Mouse (Mus musculus): ENCODE results near the gene Rnf144b.

Rnf144b gene

GRCm38 (mm10) chr13:47220426-47220825 lies 98.0 kb downstream of the Rnf144b start:
- no peak for DNase-seq (ENCODE audit: low read depth, low spot score)

DNA sequence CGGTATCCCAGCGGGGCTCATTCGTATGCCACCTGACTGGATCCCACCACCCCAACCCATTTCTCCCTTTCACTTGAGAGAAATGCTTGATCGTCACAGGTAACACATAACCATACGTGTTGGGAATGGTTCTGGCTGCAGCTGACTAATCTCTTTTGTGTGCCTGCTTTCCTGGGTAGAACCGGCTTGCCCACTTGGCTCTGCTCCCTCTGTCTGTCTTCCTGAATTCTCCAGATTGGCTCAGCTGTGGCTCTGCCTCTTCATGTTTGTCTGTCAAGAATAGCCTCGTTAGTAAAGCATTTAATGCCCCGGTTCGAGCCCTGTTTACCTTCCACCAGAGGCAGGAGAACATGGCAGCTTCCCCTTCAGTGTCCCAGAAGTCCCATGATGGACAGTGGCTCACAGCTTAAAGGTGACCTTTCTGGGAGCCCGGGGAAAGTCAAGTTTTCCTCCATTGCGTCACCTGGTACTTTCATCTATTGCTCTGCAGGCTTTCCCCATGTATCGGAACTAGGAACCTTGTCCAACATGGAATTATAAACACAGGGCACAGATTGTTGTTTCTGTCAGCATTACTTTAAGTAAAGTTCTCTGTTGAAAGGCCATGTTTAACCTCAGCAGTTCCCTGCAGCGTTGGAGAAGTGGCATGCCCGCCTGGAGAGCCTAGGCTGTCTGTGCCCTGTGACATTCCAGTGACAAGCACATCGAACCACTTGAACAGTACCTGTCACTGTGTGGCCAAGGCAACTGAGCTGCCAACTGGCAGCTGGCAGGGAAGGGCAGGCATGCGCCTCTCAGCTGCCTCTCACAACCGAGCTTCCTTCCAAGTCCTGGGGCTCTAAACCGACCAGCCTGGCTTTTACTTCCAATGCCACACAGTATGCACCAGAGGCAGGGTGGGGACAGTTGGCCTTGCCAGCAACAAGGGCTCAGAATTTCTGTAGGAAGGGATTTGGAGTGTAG lies 101.4 kb downstream of the Rnf144b start:
- DNase-seq (ENCODE audit: low read depth, low spot score) = no peak

- DNase-seq (ENCODE audit: low read depth, low spot score) = no peak
Measured at GRCm38 (mm10) chr13:47224648-47225323, 102.3 kb downstream of the Rnf144b start.

GRCm38 (mm10) chr13:47225324-47225697 lies 102.9 kb downstream of the Rnf144b start:
- DNase-seq (ENCODE audit: low read depth, low spot score) = no peak

- no peak for DNase-seq (ENCODE audit: low read depth, low spot score)
Measured at GRCm38 (mm10) chr13:47225802-47226201, 103.3 kb downstream of the Rnf144b start.

GRCm38 (mm10) chr13:47226521-47226920 lies 104.1 kb downstream of the Rnf144b start:
- no peak for DNase-seq (ENCODE audit: low read depth, low spot score)

- DNase-seq (ENCODE audit: low read depth, low spot score) = no peak
Measured at GRCm38 (mm10) chr13:47228201-47228600, 105.7 kb downstream of the Rnf144b start.

- no peak for DNase-seq (ENCODE audit: low read depth, low spot score)
Measured at GRCm38 (mm10) chr13:47228626-47229190, 106.3 kb downstream of the Rnf144b start.

GRCm38 (mm10) chr13:47232163-47232562 lies 109.7 kb downstream of the Rnf144b start:
- no peak for DNase-seq (ENCODE audit: low read depth, low spot score)

- DNase-seq (ENCODE audit: low read depth, low spot score) = no peak
Measured at GRCm38 (mm10) chr13:47237376-47237775, 114.9 kb downstream of the Rnf144b start.

DNA sequence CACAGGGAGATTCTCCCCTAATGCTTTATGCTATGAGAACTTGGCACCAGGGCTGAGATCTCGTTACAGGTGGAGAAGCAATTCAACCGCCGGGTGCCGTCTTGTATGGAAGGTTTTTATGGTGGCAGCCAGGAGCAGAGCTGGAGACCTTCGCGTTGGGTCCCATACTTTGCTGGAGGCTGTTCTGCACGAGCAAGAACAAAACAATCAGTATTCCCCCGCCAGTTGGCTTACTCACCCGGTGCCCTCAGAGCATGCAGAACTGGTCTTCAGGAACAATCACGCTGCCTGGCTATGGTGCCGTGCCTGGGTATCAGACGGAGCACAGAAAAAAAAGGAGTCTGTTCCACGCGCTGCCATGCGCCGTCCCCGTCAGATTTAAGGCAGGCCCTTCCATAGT lies 115.7 kb downstream of the Rnf144b start:
- DNase-seq (ENCODE audit: low read depth, low spot score) = no peak

GRCm38 (mm10) chr13:47243569-47243968 lies 121.1 kb downstream of the Rnf144b start:
- DNase-seq (ENCODE audit: low read depth, low spot score) = no peak

- no peak for DNase-seq (ENCODE audit: low read depth, low spot score)
Measured at GRCm38 (mm10) chr13:47244771-47245170, 122.3 kb downstream of the Rnf144b start.

- no peak for DNase-seq (ENCODE audit: low read depth, low spot score)
Measured at GRCm38 (mm10) chr13:47246459-47246858, 124.0 kb downstream of the Rnf144b start.

DNA sequence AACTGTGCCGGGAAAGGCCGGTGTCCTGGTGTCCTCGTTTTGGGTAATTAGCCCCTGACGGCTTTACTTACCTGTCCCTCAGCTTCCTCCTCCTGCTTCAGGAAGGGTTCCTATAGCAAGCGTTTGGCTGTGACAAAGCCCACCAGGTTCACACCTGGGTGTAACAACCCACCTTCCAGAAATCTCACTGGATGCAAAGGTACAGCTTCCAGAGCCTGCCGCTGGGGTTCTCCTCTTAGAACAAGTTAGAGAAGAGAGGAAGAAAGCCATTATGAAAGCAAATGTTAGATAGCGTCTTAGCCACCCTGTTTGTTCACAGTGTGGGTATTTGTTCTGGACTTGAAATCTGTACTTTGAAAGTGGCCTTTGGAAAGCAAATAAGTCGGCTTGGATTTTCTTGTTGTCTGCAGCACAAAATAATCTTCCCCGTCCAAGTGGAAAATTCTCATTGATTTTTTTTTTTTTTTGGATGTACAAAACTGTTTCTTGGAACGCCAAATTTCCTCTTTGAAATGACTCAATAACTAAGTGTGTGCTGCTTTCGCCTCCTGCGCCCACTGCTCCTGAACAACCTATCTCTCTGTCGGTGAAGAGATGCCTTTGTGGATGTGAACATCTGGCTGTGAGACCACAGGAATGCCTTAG lies 124.8 kb downstream of the Rnf144b start:
- DNase-seq (ENCODE audit: low read depth, low spot score) = no peak

DNA sequence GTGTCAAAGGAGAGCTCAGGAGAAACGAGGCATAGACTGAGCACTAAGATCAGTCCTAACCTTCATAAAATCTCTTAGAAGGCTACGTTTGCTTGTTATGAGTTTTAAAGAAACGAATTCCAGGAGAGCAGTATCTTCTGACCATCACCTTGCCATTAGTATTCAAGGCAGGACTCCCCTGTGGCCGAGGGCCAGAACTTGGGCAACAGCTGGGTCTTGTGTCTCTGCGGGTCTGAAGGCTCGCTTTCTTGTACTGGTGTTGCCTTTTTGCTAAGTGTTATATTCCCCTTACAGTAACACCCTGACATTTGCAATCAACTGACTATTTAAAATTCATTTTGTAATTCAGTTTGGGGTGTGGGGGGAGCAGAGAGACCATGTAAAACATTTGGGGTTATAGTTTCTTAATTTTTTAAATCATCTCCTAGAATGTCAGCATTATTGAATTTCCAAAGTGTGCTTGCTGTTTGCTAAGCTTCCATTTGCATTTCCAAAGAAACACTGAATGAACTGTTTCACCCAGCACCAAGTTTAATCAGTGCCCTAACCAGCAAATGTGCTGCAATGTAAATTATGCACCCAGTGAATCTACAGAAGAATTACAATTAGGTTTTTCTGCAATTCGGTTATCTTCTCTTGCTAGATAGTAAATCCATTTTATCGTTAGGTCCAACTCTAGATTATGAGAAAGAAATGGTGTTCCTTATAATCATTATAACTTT lies 126.0 kb downstream of the Rnf144b start:
- DNase-seq (ENCODE audit: low read depth, low spot score) = no peak

GRCm38 (mm10) chr13:47250615-47251014 lies 128.2 kb downstream of the Rnf144b start:
- DNase-seq (ENCODE audit: low read depth, low spot score) = no peak

DNA sequence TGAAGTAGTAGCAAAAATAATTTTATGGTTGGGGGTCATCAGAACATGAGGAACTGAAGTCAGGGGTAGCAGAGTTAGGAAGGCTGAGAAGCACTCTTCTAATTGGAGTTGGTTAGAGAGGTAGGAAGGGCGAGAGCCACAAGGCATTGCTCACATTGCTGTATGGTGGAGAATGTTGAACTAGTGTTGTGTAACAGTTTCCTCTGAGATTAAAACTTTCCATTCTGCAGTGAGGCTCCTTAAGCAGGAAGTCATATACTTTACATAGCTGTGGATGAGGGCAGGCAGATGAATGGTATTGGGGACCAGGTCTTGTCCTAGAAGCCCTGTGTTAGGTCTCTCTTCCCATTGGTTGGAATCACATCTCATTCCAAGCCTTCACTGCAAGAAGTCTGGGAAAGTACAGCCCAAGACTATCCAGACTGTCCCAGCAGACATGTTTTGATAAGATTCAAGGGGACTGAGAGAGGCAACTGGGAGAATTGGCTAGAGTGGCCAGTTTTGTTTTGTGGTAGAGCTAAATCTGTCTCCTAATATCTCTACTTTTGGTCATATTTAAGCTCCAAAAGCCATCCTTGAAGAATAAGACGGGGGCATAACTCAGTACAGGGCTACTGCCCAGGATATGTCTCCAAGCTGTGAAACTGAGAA lies 128.8 kb downstream of the Rnf144b start:
- DNase-seq (ENCODE audit: low read depth, low spot score) = no peak

GRCm38 (mm10) chr13:47253711-47254110 lies 131.3 kb downstream of the Rnf144b start:
- DNase-seq (ENCODE audit: low read depth, low spot score) = no peak

DNA sequence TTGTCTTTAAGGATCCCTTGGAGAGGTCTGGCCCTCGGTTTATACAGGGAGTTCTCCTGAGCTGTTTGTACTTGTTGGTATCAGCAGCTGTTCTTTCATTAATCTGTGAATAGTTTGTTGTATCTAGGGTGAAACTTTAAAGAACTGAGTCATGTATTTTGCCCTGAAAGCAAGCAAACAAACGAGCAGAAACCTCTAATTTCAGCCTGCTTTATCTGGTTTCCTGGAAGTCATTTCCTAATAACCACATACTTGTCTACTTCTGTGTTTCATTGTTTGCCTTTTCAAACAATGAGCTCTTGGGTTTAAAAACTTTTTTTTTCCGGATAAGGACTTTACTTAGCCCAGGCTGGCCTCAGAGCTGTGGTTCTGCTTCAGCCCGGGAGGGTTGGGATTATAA lies 136.8 kb downstream of the Rnf144b start:
- DNase-seq (ENCODE audit: low read depth, low spot score) = no peak

- DNase-seq (ENCODE audit: low read depth, low spot score) = no peak
Measured at GRCm38 (mm10) chr13:47261961-47262360, 139.5 kb downstream of the Rnf144b start.
